Mouse (Mus musculus): ENCODE results near the gene Ptbp1. TPM values are rescaled to one million over a fixed set of nuclear protein-coding genes. Genes with fewer than 3 reads are reported as not detected.

Ptbp1 gene
- polyA plus RNA-seq, 1 experiment from 2014 or later, result 220 TPM

DNA sequence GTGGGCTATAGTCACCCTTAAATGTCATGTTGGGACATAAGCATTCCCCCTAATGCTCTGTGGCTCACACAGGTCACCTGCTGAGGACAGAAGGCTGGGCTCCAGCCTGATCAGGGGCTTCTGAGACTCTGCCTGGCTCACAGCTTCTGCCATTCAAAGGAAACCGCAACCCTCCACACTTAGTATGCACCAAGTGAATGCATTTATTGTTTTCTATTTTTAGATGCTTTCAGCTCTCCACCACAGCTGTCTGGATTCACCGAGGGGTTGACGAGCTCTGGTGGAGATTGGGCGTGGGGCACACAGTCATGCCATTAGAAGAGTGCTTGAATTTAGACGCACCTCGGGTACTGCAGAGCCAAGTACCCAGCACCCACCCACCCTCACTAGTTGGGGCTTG is 19.1 kb downstream of the Ptbp1 start:
- 0 out of 2 replicates have a peak, but pooled peaks cover 3% of the 10 kb centered on the region for H3K36me3 ChIP-seq (ENCODE audit: insufficient read depth, low read length)
- DNase-seq (ENCODE audit: low spot score), result no peak
- 11% methylated on average over 6 of the region's 6 CpGs for WGBS
- H3K27me3 ChIP-seq (ENCODE audit: insufficient read depth, low read length), result no peaks in the 10 kb centered on the region
- no peaks in the 10 kb centered on the region for H3K9me3 ChIP-seq (replicated peaks; ENCODE audit: low read length)
- H3K27ac ChIP-seq, result no peak overlapping the region
- H3K9ac ChIP-seq (ENCODE audit: low read depth, low read length), result peak overlapping the region; percentile 79
- H3K4me2 ChIP-seq (ENCODE audit: low read length), result peak overlapping the region; percentile 97
- H3K4me3 ChIP-seq (replicated peaks; ENCODE audit: low read depth, low read length), result peak overlapping the region; percentile 69; the same call in 1 of the 2 replicates
- TF ChIP-seq CTCF (IDR thresholded peaks at IDR 0.05; ENCODE audit: low read depth), result no peak
- ATAC-seq (replicated peaks; ENCODE audit: low FRiP score, low read depth), result no peak
- H3K4me1 ChIP-seq (replicated peaks; ENCODE audit: insufficient read depth, low read length), result peaks cover 21% of the 10 kb centered on the region

DNA sequence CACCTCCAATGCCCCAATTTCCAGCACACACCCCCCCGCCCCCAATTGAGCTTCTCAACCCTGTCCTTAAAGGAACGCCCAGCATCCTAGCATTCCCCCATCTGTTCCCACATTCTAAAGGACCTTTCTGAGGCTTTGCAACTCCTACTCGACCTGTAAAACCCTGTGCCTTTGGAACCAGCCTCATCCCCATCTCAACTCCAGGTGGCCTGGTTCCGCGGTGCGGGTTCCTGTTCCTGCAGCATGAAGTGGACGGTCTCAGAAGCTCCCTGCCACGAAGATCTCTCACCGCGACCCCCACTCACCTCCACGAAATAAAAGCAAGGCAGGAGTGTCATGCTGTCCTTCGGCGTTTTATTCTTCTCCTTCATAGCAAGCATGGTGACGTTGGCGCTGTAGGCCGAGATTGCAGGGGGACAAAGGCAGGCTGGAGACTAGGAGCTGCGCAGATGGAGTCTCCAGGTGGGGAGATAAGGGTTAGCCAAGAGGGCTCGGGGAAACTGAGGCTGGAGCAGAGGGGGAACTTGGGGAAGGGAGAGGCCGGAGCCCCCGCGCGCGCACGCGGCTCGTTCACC is 19.6 kb downstream of the Ptbp1 start:
- no peak for ATAC-seq (replicated peaks; ENCODE audit: low FRiP score, low read depth)
- no peak for TF ChIP-seq CTCF (IDR thresholded peaks at IDR 0.05; ENCODE audit: low read depth)
- peak overlapping the region; percentile 50; the same call in 1 of the 2 replicates for H3K27ac ChIP-seq

DNA sequence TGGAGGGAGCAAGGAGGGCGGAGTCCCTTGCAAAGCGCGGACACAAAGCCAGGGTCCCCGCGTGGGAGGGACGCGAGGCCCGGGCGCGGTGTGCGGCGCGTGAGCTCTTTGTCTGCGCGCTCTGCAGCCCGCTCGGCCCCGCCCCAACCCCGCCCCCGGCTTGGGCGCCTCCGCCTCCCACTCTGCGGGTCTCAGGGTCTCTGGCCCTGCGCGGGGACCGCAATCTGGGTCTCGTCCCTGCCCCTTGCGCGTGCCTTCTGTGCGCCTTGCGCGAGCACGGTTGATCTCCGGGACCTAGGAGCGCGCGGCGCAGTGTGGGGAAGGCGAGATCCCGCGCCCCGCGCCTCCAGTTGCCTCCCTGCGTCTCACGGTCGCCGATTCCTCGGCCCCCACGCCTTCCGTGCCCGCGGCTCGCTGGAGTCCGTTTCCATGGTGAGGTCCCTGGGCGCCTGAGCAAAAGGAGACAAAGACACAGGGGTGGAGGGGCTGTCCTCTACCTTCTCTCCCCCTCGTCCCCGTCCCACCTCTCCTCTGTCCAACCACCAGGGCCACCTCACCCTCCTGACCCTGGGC is 20.1 kb downstream of the Ptbp1 start, which contains the start of the genes Prtn3 and Plppr3:
TSS of gene Prtn3 (plus strand) at position 187 of the 573 bp plus-strand sequence.
TSS of gene Plppr3 (minus strand) at position 345 of the 573 bp plus-strand sequence.
- Histone ChIP-seq H3K27ac (peak within 1 kb of the TSS; percentile 50; the same call in 1 of the 2 replicates), H3K36me3 (ENCODE audit: insufficient read depth, low read length) (0 out of 2 replicates have a peak, but pooled peaks cover 3% of the 10 kb centered on the region), H3K4me1 (replicated peaks; ENCODE audit: insufficient read depth, low read length) (peaks cover 23% of the 10 kb centered on the region), H3K4me3 (replicated peaks; ENCODE audit: low read depth, low read length) (peak within 1 kb of the TSS; percentile 69), H3K27me3 (ENCODE audit: insufficient read depth, low read length) (no peaks in the 10 kb centered on the region), H3K9ac (ENCODE audit: low read depth, low read length) (peak within 1 kb of the TSS; percentile 79), H3K9me3 (replicated peaks; ENCODE audit: low read length) (no peaks in the 10 kb centered on the region), H3K4me2 (ENCODE audit: low read length) (peak within 1 kb of the TSS; percentile 97)
- DNase-seq (ENCODE audit: low spot score), result peak; percentile 69
- no peak for TF ChIP-seq CTCF (IDR thresholded peaks at IDR 0.05; ENCODE audit: low read depth)
- peak; percentile 59 for ATAC-seq (replicated peaks; ENCODE audit: low FRiP score, low read depth)
- 1% methylated on average over 56 of the region's 57 CpGs for WGBS

More for the DNA sequence above, 19.6 kb downstream of the Ptbp1 start:
- Histone ChIP-seq H3K4me3 (replicated peaks; ENCODE audit: low read depth, low read length) (peak overlapping the region; percentile 69), H3K4me1 (replicated peaks; ENCODE audit: insufficient read depth, low read length) (peaks cover 21% of the 10 kb centered on the region), H3K36me3 (ENCODE audit: insufficient read depth, low read length) (0 out of 2 replicates have a peak, but pooled peaks cover 3% of the 10 kb centered on the region), H3K9ac (ENCODE audit: low read depth, low read length) (peak overlapping the region; percentile 79), H3K4me2 (ENCODE audit: low read length) (peak overlapping the region; percentile 97), H3K9me3 (replicated peaks; ENCODE audit: low read length) (no peaks in the 10 kb centered on the region), H3K27me3 (ENCODE audit: insufficient read depth, low read length) (no peaks in the 10 kb centered on the region)
- 3% methylated on average over 26 of the region's 26 CpGs for WGBS
- DNase-seq (ENCODE audit: low spot score), result no peak

DNA sequence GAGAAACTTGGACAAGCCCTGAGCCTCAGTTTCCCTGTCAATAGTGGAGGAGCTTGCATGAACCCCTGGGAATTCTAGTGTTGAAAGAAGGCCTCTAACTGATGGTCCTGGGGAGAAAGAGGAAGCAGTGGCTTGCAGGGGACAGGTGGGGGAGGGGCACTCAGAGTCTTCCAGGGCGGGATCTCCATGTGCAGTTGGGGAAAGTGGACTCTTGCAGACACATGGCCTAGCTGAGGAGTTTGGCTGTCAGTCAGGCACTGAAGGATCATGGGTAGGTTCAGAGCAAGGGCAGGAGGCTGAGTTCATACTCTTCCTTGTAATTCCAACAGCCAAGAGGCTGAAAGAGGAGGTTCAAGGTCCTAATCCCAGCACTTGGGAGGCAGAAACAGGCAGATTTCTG is 22.9 kb downstream of the Ptbp1 start:
- no peak for TF ChIP-seq CTCF (IDR thresholded peaks at IDR 0.05; ENCODE audit: low read depth)
- H3K27me3 ChIP-seq (ENCODE audit: insufficient read depth, low read length), result no peaks in the 10 kb centered on the region
- WGBS, result 58% methylated on average over 1 of the region's 1 CpGs
- no peak overlapping the region for H3K4me3 ChIP-seq (replicated peaks; ENCODE audit: low read depth, low read length)
- H3K27ac ChIP-seq, result no peak overlapping the region
- no peak for ATAC-seq (replicated peaks; ENCODE audit: low FRiP score, low read depth)
- no peak overlapping the region for H3K4me2 ChIP-seq (ENCODE audit: low read length)
- H3K4me1 ChIP-seq (replicated peaks; ENCODE audit: insufficient read depth, low read length), result peaks cover 36% of the 10 kb centered on the region
- H3K9ac ChIP-seq (ENCODE audit: low read depth, low read length), result no peak overlapping the region
- H3K36me3 ChIP-seq (ENCODE audit: insufficient read depth, low read length), result no peaks in the 10 kb centered on the region
- DNase-seq (ENCODE audit: low spot score), result no peak
- no peaks in the 10 kb centered on the region for H3K9me3 ChIP-seq (replicated peaks; ENCODE audit: low read length)

DNA sequence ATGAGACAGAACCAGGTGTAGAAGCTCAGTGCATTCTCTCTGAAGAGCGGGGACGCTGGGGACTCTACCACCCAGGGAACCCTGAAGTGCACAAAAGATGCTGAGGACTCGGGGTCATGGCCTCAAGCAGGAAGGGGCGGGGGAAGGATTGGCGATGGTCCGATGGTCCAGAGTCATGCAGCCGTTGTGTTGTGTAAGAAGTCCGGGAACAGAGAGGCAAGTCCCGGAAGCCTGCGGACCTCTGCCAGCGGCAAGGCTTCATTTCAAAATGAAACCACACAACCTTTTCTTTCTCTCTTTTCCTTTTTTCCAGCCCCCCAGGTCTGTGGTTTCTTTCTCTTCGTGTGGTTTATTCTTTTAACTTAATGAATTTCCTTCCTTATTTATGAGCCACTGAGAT is 23.5 kb downstream of the Ptbp1 start:
- Histone ChIP-seq H3K4me1 (replicated peaks; ENCODE audit: insufficient read depth, low read length) (peaks cover 42% of the 10 kb centered on the region), H3K36me3 (ENCODE audit: insufficient read depth, low read length) (no peaks in the 10 kb centered on the region), H3K4me3 (replicated peaks; ENCODE audit: low read depth, low read length) (no peak overlapping the region), H3K27ac (0 out of 2 replicates have a peak overlapping the region, but pooled peaks have one; percentile 25), H3K9ac (ENCODE audit: low read depth, low read length) (no peak overlapping the region), H3K4me2 (ENCODE audit: low read length) (no peak overlapping the region), H3K27me3 (ENCODE audit: insufficient read depth, low read length) (no peaks in the 10 kb centered on the region), H3K9me3 (replicated peaks; ENCODE audit: low read length) (no peaks in the 10 kb centered on the region)
- no peak for TF ChIP-seq CTCF (IDR thresholded peaks at IDR 0.05; ENCODE audit: low read depth)
- no peak for ATAC-seq (replicated peaks; ENCODE audit: low FRiP score, low read depth)
- 35% methylated on average over 12 of the region's 12 CpGs for WGBS
- no peak for DNase-seq (ENCODE audit: low spot score)

DNA sequence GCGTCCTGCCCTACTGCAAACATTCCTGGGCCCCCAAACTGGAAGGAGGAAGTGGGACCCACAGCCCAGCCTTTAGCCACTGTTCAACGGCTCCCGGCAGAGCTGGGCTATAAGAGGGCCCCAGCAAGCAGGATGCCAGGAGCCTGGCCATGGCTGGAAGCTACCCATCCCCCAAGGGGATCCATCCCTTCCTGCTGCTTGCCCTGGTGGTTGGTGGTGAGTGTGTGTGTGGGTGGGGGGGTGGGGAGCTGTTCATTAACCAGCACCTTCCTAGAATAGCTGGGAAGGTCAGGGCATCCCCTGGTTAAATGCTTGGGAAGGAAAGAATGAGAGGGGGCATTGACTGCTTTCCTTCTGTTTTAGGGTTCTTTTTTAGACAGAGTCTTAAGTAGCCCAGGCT is 25.3 kb downstream of the Ptbp1 start:
- Histone ChIP-seq H3K9ac (ENCODE audit: low read depth, low read length) (no peak overlapping the region), H3K36me3 (ENCODE audit: insufficient read depth, low read length) (no peaks in the 10 kb centered on the region), H3K4me2 (ENCODE audit: low read length) (no peak overlapping the region), H3K9me3 (replicated peaks; ENCODE audit: low read length) (no peaks in the 10 kb centered on the region), H3K4me3 (replicated peaks; ENCODE audit: low read depth, low read length) (no peak overlapping the region), H3K27ac (peak overlapping the region; percentile 62; the same call in 1 of the 2 replicates), H3K27me3 (ENCODE audit: insufficient read depth, low read length) (no peaks in the 10 kb centered on the region), H3K4me1 (replicated peaks; ENCODE audit: insufficient read depth, low read length) (peaks cover 37% of the 10 kb centered on the region)
- DNase-seq (ENCODE audit: low spot score) (no peak), ATAC-seq (replicated peaks; ENCODE audit: low FRiP score, low read depth) (0 out of 2 replicates have a peak, but pooled peaks have one; percentile 17)
- TF ChIP-seq CTCF (IDR thresholded peaks at IDR 0.05; ENCODE audit: low read depth), result no peak
- 34% methylated on average over 3 of the region's 3 CpGs for WGBS
